Mouse (Mus musculus) hindbrain, embryonic 15.5 days (tissue): ENCODE results near the gene Gon7. TPM values are rescaled to one million over a fixed set of nuclear protein-coding genes. Genes with fewer than 3 reads are reported as not detected.

Source experiments
- ATAC-seq: fragments of 200-750 bp; cut with Nextera tagmentation; 2 replicates; pipeline ENCODE4 v1.8.0; 2017; ENCODE audit warnings: low read depth, moderate number of reproducible peaks, moderate TSS enrichment; ENCODE audit not compliant: low FRiP score
- H3K27ac ChIP-seq: fragments of 300-500 bp; sonication (generic); replicated peaks from 2 replicates; pipeline ENCODE4 v1.5.1; 2015; ENCODE audit warnings: mild to moderate bottlenecking, inconsistent platforms
- H3K27me3 ChIP-seq: fragments of 300-500 bp; sonication (generic); 2 replicates; pipeline ENCODE4 v1.6.1; 2015; ENCODE audit warnings: control low read depth, inconsistent platforms
- H3K36me3 ChIP-seq: fragments of 300-500 bp; sonication (generic); 2 replicates; pipeline ENCODE4 v1.6.1; 2015; ENCODE audit warnings: control low read depth, inconsistent platforms
- H3K4me1 ChIP-seq: fragments of 300-500 bp; sonication (generic); replicated peaks from 2 replicates; pipeline ENCODE4 v1.6.1; 2015; ENCODE audit warnings: control low read depth, inconsistent platforms
- H3K4me2 ChIP-seq: fragments of 300-500 bp; sonication (generic); 2 replicates; pipeline ENCODE4 v1.6.1; 2015; ENCODE audit warnings: moderate library complexity, mild to moderate bottlenecking, inconsistent platforms
- H3K4me3 ChIP-seq: fragments of 300-500 bp; sonication (generic); 2 replicates; pipeline ENCODE4 v1.5.1; 2015; ENCODE audit warnings: mild to moderate bottlenecking, inconsistent platforms
- H3K9ac ChIP-seq: fragments of 300-500 bp; sonication (generic); 2 replicates; pipeline ENCODE4 v1.6.1; 2015; ENCODE audit warnings: inconsistent platforms
- H3K9me3 ChIP-seq: fragments of 300-500 bp; sonication (generic); 2 replicates; pipeline ENCODE4 v1.6.1; 2016; ENCODE audit warnings: control low read depth, inconsistent platforms
- WGBS: fragments of 180-500 bp; shearing (Covaris S2); methylation state at CpG from one replicate; pipeline ENCODE4 v1.1.7; 2015; 5-methylcytosine and 5-hydroxymethylcytosine counted together
- polyA plus RNA-seq: library from polyadenylated mRNA; unstranded; fragments of >200 nt; fragmentation: Nextera tagmentation; extraction: Ambion mirVana; gene quantifications from 2 replicates; pipeline ENCODE4 v1.2.1, GENCODE M21; 2015

Gon7 gene
- polyA plus RNA-seq, 1 experiment from 2014 or later = 42.8 TPM

DNA sequence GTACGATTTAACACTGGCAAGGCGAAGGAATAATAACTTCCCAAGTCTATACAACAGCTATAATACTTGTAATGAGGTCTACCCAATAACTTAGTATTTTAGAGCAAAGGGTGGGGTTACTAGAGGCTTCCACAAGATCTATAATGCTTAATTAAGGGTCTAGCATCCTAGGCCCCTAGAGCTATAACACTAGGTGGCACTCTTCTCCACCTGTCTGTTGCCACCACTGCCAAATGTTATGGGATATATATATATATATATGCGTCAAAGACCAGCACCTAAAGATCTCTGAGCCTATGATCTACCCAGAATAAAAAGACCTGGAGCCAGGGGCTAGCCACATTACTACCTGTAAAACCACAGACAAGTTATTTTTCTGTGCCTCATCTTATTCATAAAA, 17.3 kb downstream of the Gon7 start:
- H3K4me2 ChIP-seq = no peak overlapping the region
- peaks cover 28% of the 10 kb centered on the region for H3K4me1 ChIP-seq
- no peak overlapping the region for H3K4me3 ChIP-seq
- WGBS = 67% methylated on average over 3 of the region's 3 CpGs
- no peaks in the 10 kb centered on the region for H3K27me3 ChIP-seq
- H3K36me3 ChIP-seq = no peaks in the 10 kb centered on the region
- no peaks in the 10 kb centered on the region for H3K9me3 ChIP-seq
- H3K27ac ChIP-seq = no peak overlapping the region
- no peak for ATAC-seq
- H3K9ac ChIP-seq = no peak overlapping the region

DNA sequence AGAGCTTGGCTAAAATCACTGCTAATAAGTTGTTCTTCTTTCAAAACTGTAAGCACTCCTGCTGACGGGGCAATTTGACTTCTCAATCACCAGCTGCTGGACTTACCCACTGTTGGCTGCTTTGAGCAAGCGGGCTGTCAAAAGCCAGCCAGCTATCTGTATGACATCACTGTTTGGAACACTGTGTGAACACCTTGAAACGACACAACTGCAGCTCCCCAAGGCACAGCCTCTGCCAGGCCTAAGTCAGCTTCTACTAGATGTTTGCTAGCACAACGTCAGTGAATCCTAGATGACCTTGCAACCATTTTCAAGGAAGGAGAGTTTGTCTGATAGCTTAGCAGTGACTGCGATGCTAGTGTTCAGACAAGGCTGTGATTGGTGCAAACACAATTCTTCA, 18.5 kb downstream of the Gon7 start:
- Histone ChIP-seq H3K27ac (no peak overlapping the region), H3K4me2 (no peak overlapping the region), H3K36me3 (no peaks in the 10 kb centered on the region), H3K9me3 (no peaks in the 10 kb centered on the region), H3K27me3 (no peaks in the 10 kb centered on the region), H3K9ac (no peak overlapping the region), H3K4me3 (no peak overlapping the region), H3K4me1 (peaks cover 17% of the 10 kb centered on the region)
- WGBS = 86% methylated on average over 5 of the region's 5 CpGs
- no peak for ATAC-seq

GRCm38 (mm10) chr12:102733381-102733780, 24.2 kb downstream of the Gon7 start:
- no peaks in the 10 kb centered on the region for H3K36me3 ChIP-seq
- no peak for ATAC-seq
- H3K27me3 ChIP-seq = no peaks in the 10 kb centered on the region
- no peak overlapping the region for H3K27ac ChIP-seq
- H3K4me1 ChIP-seq = peaks cover 20% of the 10 kb centered on the region
- H3K9me3 ChIP-seq = no peaks in the 10 kb centered on the region
- no peak overlapping the region for H3K9ac ChIP-seq
- H3K4me2 ChIP-seq = no peak overlapping the region
- WGBS = 18% methylated on average over 4 of the region's 5 CpGs
- no peak overlapping the region for H3K4me3 ChIP-seq

GRCm38 (mm10) chr12:102730798-102731619, 26.6 kb downstream of the Gon7 start:
- 0 out of 2 replicates have a peak, but pooled peaks have one; percentile 44 for ATAC-seq
- H3K36me3 ChIP-seq = no peaks in the 10 kb centered on the region
- WGBS = 21% methylated on average over 16 of the region's 16 CpGs
- peak overlapping the region; percentile 15; the same call in 1 of the 2 replicates for H3K4me3 ChIP-seq
- H3K27me3 ChIP-seq = no peaks in the 10 kb centered on the region
- H3K4me2 ChIP-seq = peak overlapping the region; percentile 48
- peak overlapping the region; percentile 83 for H3K27ac ChIP-seq
- H3K9me3 ChIP-seq = no peaks in the 10 kb centered on the region
- H3K4me1 ChIP-seq = peaks cover 20% of the 10 kb centered on the region
- peak overlapping the region; percentile 9; the same call in 1 of the 2 replicates for H3K9ac ChIP-seq

DNA sequence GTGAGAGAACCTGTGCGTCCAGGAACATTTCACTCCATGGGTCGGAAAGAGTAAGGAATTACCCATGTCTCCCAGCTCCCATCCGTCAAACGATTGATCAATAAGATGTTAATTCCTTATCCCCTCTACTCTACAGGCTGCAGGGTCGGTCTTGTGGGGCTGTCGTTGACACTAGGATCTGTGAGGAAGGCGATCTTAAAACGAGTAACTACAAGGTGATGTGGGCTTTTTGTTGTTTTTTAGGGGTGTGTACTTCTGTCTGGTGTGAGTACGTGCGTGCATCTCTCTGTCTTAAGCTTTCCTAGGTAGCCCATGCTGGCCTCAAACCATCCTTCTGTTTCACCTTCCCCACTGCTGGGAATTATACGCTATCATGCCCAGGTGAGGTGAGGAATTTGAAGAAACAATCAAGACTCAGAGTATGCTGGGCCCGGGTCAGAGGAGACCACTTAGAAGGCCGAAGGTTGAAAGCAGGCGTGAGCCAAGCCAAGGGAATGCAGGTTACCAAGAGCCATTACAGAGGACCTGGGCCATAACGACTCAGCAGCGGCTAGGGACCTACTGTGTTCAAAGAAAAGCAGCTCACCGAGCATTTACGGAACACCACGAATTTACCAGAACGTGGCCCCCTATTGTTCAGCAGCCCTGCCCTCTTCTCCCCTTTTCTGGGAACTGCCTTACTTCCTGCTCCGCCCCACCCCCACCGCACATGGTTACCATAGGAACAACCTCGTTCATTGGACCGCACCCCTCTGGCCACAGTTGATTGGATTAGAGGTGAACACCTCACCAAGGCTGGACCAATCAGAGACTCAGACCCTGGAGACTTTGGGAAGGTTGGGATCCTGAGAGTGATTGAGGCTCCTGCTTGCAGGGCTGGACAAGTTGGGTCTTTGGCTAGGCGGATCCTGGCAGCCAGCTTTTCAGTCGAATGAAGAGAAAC, 27.5 kb downstream of the Gon7 start:
- H3K27me3 ChIP-seq = no peaks in the 10 kb centered on the region
- H3K9ac ChIP-seq = peak overlapping the region; percentile 9
- H3K4me1 ChIP-seq = peaks cover 20% of the 10 kb centered on the region
- H3K27ac ChIP-seq = peak overlapping the region; percentile 83
- H3K4me2 ChIP-seq = peak overlapping the region; percentile 48
- 29% methylated on average over 26 of the region's 26 CpGs for WGBS
- H3K4me3 ChIP-seq = peak overlapping the region; percentile 15
- ATAC-seq = peak; percentile 97
- H3K36me3 ChIP-seq = no peaks in the 10 kb centered on the region
- H3K9me3 ChIP-seq = no peaks in the 10 kb centered on the region

- WGBS = 81% methylated on average over 7 of the region's 7 CpGs
- Histone ChIP-seq H3K4me2 (no peak overlapping the region), H3K27me3 (no peaks in the 10 kb centered on the region), H3K9ac (no peak overlapping the region), H3K4me1 (peaks cover 11% of the 10 kb centered on the region), H3K4me3 (no peak overlapping the region), H3K27ac (no peak overlapping the region), H3K9me3 (no peaks in the 10 kb centered on the region), H3K36me3 (no peaks in the 10 kb centered on the region)
- ATAC-seq = no peak
Measured at GRCm38 (mm10) chr12:102725761-102726175, 31.8 kb downstream of the Gon7 start.

DNA sequence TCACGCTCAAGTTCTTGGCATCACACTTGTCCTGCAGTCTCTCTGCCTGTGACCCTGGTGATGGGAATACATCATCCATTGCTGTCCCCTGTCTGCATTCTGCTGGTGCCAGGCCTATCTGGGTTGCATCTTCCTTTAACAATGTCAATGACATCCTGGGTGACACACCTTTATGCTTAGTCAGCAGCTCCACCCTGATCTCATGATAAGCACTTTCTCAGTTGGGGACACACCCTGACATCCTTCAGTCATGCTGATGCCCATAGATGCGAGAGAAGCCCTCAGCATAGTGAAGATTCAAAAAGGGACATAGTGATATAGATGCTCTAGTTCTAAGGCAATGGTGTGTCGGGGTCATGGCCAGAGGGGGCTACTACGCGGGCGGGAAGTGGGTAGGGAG, 32.5 kb downstream of the Gon7 start:
- H3K4me3 ChIP-seq = no peak overlapping the region
- H3K27ac ChIP-seq = no peak overlapping the region
- H3K36me3 ChIP-seq = no peaks in the 10 kb centered on the region
- no peak for ATAC-seq
- WGBS = 96% methylated on average over 6 of the region's 6 CpGs
- no peak overlapping the region for H3K9ac ChIP-seq
- H3K9me3 ChIP-seq = no peaks in the 10 kb centered on the region
- H3K4me2 ChIP-seq = no peak overlapping the region
- peaks cover 5% of the 10 kb centered on the region for H3K4me1 ChIP-seq
- H3K27me3 ChIP-seq = no peaks in the 10 kb centered on the region

- 77% methylated on average over 6 of the region's 6 CpGs for WGBS
- H3K4me2 ChIP-seq = no peak overlapping the region
- H3K36me3 ChIP-seq = no peaks in the 10 kb centered on the region
- H3K4me1 ChIP-seq = no peaks in the 10 kb centered on the region; the same call in 1 of the 2 replicates
- no peak overlapping the region for H3K27ac ChIP-seq
- no peak for ATAC-seq
- no peak overlapping the region for H3K9ac ChIP-seq
- H3K9me3 ChIP-seq = no peaks in the 10 kb centered on the region
- no peaks in the 10 kb centered on the region for H3K27me3 ChIP-seq
- no peak overlapping the region for H3K4me3 ChIP-seq
Measured at GRCm38 (mm10) chr12:102723861-102724260, 33.7 kb downstream of the Gon7 start.

DNA sequence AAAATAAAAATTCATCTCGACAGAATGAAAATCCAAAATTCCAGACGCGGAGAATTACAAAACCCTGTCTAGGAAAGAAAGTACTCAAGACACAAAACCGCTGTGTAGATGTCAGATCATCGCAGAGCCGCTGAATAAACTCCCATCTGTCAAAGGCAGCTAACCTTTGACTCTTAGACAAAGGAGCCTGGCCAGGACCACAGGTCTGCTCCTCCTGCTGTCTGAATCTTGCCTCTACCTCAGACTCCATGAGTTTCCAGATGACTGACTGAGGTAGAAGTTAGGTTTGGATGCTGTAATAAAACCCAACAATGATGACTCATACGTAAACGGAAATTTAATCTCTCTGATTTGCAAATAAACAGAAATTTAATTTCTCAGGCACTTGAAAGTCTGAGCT, 34.6 kb downstream of the Gon7 start:
- Histone ChIP-seq H3K36me3 (no peaks in the 10 kb centered on the region), H3K9ac (no peak overlapping the region), H3K4me3 (no peak overlapping the region), H3K27ac (no peak overlapping the region), H3K9me3 (no peaks in the 10 kb centered on the region), H3K4me1 (no peaks in the 10 kb centered on the region; the same call in 1 of the 2 replicates), H3K4me2 (no peak overlapping the region), H3K27me3 (no peaks in the 10 kb centered on the region)
- WGBS = 53% methylated on average over 8 of the region's 8 CpGs
- no peak for ATAC-seq

DNA sequence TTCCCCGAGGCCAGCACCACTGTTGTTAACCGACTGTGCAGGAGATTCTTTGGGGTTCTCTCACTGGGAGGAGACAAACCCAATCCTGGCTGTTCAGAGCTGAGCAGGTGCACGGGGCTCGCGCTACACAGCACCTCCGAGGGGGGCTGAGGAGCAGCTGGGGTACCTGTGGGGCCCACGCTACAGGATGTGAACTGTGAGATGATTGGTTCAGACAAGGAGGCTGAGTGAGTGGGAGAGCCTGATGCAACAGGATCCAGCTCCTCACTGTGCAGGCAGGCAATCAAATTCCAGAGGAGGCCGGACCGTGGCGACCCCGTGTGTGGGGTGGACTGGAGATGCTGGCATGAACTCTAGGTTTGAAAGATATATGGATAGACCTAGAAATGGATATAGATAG, 35.2 kb downstream of the Gon7 start:
- Histone ChIP-seq H3K4me3 (no peak overlapping the region), H3K36me3 (no peaks in the 10 kb centered on the region), H3K4me2 (no peak overlapping the region), H3K27me3 (no peaks in the 10 kb centered on the region), H3K4me1 (no peaks in the 10 kb centered on the region; the same call in 1 of the 2 replicates), H3K9ac (no peak overlapping the region), H3K27ac (no peak overlapping the region), H3K9me3 (no peaks in the 10 kb centered on the region)
- ATAC-seq = 0 out of 2 replicates have a peak, but pooled peaks have one; percentile 16
- WGBS = 43% methylated on average over 11 of the region's 11 CpGs

DNA sequence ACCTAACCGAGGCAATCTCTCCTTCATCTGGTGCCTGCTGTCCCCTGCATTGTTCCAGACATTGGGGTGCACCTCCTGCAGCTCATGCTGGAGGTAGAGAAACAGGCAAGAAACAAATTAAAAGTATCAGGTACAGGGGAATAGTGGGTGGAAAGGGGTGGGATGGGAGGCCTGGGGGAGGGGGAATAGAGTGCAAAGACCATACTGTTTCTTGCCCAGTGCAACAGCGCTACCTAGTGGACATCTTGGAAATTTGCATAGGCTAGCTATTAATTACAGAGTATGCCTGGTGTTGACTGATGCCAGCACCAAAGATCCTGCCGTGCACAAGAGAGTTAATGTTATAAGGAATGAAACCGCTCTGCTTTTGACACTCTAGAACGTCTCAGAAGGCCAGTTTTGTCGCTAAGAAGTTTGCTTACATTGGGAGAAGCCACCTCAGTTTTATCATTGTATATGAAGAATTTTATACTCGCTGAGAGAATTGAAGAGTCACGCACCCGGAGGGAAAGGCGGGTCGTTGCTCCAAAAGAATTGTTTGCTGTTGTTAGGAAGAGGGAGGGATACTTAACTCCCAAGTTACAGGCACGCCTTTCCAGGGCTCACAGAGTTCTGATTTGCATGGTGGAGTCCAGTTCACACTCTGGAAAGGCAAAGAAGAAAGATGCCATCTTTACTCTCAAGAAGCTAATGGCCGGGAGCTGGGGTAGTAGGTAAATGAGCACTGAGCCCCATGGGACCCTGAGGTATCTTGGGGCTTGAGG, 37.9 kb downstream of the Gon7 start:
- 27% methylated on average over 13 of the region's 13 CpGs for WGBS
- Histone ChIP-seq H3K27ac (no peak overlapping the region), H3K4me2 (peak overlapping the region; percentile 7), H3K9me3 (no peaks in the 10 kb centered on the region), H3K36me3 (no peaks in the 10 kb centered on the region), H3K9ac (no peak overlapping the region), H3K27me3 (no peaks in the 10 kb centered on the region), H3K4me1 (no peaks in the 10 kb centered on the region; the same call in 1 of the 2 replicates), H3K4me3 (no peak overlapping the region)
- ATAC-seq = peak; percentile 59; the same call in 1 of the 2 replicates
